Mouse (Mus musculus): ENCODE measurements around the gene Cst3.

The Cst3 gene
- long read RNA-seq, experiment 1, transcript Cst3-201 (3 exons, 860 nt), result major isoform, 1,140 of 1,163 reads
- long read RNA-seq, experiment 1, partial matches to known transcripts, result 9 of 1,163 reads
- long read RNA-seq, experiment 1, other reads (novel, unspliced or antisense), result 12 of 1,163 reads
- long read RNA-seq, experiment 2, transcript Cst3-201 (3 exons, 860 nt), result major isoform, 1,398 of 1,420 reads
- long read RNA-seq, experiment 2, partial matches to known transcripts, result 7 of 1,420 reads
- long read RNA-seq, experiment 2, other reads (novel, unspliced or antisense), result 14 of 1,420 reads

DNA sequence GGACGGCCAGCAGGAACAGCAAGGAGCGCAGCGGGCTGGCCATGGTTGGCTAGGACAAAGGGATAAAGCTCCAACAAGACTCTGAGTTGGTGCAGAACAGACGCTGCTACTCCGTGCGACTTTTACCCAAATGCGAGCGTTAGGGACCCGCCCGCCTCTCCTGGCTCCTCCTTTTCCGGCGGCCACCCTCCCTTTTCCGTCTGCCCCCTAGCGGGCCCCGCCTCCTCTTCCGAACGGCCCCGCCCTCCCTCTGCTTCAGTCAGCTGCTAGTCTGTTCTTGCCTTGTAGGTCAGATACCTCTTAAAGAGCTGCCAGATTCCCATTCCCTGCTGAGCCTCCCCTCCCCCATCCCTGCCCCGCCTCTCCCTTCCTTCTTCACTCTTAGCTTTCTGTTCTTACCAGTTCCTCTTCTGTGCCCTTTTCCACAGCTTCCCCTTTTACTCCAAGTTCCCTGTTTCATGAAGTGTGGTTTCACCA lies at the start of gene Cst3:
Cst3 (minus strand) TSS at position 358 of the 477 bp plus-strand sequence.
- intact Hi-C loops (cut with DNase I), result no loop called here

DNA sequence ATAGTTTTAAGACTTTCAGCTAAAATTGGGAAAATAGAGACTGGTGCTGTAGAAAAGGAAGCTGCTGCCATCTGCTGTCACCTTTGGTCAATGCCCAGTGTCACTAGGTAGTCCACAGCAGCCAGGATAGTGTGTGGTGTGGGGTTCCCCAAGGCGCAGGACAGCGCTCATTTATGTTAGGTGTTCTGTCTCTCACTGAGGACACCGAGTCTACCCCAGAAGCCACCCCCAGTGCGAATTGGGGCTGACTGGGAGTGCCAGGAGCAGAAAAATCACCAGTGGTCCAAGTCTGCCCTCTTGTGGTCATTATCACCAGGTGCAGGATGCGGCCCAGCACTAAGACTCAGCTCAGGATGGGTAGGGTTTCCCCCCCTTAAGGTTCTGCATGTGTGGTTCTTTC lies 26.8 kb upstream of the Cst3 start:
- intact Hi-C loops (cut with DNase I), result loop anchor here (1.0 to 5.0 kb wide), 3 partner anchors 51 to 150 kb away; no protein-coding TSS in a partner anchor

DNA sequence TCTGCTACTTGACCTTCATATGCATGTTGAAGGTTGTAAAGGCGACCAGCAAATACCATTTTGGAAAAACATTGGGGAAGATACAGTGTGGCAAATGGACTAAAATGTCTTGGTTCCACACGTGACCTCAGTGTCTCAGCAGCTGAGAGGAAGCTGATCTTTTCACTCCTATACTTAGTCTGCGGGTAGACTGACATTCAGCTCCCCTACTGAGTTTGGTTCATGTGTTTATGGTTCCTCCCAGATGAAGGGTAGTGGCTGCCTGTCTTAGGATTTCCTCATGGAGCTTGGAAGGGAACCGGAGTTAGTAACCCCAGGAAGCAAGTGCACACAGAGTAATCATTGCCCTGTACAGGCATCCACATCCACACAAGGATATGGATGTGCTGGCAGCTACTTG lies 24.8 kb upstream of the Cst3 start:
- intact Hi-C loops (cut with DNase I), result loop anchor here (5.0 kb wide), 1 partner anchor 133 kb away; no protein-coding TSS in a partner anchor

DNA sequence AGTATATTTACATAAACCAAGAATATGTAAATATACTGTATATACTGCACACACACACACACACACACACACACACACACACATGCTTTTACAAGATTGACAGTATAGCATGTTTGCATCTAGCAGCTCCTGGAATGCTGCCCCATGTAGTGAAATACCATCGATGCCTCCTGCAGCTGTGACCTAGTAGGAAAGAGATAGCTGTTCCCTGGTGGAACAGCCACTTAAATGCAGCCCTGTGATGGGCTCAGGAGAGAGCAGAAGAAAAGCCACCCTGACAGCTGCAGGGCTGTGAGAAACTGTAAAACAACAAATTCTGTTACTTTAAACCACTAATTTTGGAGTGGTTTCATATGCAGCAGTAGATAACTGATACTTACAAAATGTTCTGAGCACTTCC lies 20.7 kb upstream of the Cst3 start:
- intact Hi-C loops (cut with DNase I), result no loop called here

DNA sequence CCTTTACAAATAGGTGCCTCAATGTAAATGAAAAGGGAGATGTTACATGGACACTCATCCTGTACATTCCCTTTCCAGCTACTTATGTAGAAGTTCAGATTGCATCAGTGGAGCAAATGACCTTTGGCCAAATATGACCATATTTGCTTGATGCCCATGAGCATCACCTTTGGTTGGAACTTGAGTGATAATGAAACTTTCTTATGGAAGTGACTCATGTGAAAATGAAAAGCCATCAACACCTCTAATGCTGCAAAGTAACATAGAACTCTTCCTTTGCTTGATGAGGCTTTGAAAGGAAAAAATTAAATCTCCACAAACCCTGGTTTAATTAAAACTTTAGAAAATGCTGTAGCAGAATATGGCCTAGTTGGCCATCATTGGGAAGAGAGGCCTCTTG lies 17.6 kb upstream of the Cst3 start:
- intact Hi-C loops (cut with DNase I), result no loop called here

DNA sequence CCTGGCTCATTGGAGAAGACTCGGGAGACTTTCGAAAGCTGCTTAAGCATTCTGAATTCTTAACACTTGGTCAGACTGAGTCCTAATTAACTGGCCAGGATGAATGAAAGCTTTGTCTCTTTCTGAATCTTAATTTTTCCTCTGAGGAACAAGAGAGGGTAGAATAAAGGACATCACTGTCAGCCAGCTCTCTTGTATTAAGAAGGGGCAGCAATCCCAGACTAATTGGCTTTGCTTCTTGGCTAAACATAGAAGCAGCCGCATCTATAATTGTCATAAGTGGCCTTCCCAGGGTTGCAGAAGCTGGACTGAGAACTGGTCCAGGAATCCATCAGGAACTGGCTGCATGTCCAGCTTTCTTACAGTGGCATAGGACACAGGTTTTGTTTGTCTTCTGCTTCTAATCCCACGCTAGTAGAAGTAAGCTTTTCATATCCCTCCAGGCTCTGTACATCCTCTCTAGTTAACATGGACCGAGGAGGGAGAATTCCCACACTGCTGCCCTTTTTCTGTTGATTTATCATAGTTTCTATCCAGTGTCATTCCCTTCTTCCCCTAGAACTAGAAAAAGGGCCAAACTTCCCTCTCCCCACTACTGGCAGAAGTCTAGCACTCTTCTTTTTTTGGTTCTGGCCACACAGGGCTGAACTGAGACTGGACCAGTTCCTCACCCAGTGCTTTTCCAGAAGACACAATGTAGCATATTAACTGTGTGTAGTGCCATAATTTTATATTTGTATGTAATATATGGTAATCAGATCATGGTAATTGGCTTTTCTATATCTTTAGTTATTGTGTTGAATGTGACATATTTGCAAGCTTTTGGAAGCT lies 14.7 kb upstream of the Cst3 start:
- intact Hi-C loops (cut with DNase I), result no loop called here

DNA sequence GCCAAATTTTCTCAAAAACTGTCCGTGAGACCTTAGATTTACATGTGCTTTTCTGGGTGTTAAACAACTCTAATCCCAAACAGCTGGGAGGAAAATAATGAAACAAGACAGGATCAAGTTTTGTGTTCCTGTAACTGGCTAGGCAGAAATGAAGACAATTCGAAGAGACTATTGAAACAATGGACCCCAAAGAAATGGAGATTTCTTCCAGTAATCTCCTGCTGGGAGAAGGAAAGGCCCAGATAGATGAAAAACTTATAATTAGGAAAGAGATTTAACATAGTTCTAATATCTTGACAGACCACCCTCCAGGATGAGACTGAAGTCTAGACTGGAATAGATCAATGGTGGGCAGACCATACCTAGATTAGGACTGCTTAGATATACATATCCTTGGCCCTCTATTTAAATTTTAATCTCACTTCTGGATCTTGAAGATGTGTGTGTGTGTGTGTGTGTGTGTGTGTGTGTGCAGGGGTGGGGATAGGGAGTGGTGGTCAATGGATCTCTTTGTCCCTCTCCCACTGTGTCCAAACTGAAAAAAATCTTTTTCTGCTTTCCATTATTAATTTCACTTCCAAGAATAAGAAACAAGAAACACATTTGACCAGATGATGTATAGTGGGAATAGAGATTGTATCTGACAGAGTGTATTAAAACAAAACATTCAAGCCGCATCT lies 14.0 kb upstream of the Cst3 start:
- intact Hi-C loops (cut with DNase I), result no loop called here

DNA sequence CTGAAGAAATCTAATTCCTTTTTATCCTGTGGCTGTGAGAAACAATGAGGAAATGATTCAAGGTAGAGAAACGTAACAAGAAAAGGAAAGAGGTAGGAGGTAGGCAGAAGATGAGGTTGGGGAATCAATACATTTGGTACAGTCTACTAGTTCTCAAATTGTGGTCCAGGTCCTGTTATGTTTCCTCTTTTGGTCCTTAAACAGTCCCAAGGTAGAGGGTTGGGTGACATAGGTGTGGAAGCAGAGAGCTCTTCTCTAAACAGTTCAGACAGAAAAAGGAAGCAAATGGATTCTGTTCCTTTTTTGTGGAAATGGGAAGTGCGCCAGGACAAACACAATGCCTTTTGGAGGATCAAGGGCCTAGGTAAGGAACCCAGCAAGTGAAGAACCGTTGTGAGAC lies 13.4 kb upstream of the Cst3 start:
- intact Hi-C loops (cut with DNase I), result no loop called here

DNA sequence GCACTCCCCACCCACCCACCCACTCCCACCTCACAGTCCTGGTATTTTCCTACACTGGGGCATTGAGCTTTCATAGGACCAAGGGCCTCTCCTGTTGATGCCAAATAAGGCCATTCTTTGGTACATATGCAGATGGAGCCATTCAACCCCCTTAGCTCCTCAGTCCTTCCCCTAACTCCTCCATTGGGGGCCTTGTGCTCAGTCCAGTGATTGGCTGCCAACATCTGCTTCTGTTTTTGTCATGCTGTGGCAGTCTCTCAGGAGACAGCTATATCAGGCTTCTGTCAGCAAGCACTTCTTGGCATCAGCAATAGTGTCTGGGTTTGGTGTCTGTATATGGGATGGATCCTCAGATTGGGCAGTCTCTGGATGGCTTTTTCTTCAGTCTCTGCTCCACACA lies 9.2 kb upstream of the Cst3 start:
- intact Hi-C loops (cut with DNase I), result no loop called here

DNA sequence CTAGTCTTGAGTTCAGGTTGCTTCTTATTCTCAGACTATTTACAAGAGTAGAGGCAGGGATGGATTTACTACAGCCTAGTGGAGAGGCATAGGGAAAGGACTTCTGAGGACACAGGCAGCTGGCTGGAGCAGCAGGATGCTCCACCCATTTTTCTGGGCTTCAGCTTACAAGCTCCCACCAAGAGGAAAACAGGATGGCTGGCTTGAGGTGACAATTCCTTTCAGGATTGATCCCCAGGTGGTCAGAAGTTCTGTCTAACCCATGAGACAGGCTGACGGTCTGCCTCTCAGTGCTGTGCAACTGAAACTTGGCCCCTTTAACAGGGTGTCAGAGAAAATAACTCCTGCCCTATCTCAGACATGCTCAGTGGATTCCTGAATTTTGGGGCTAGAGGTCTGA lies 3.7 kb upstream of the Cst3 start:
- intact Hi-C loops (cut with DNase I), result no loop called here

DNA sequence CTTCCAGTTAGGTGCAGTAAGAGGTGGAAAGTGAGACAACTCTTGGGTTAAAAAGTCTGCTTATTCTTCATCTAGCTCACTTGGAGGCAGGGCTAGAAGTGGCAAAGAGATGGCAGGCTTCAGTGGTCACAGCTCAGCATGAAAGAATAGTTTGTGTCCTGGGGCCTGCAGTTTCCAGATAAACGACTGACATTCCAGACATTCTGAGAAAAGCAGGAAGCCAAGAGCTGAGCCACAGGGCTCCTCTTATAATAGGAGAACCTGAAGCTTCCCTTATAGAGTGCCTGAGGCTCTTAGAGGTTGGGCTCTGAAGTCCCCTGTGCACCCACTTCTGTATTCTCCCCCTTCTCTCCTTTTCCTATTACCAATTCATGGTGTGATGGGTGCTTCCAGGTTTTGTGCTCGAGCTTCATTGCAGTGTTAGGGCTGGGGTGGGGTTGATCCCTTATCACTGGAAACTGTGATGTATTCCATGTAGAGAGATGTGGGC lies 3.2 kb upstream of the Cst3 start:
- intact Hi-C loops (cut with DNase I), result no loop called here

DNA sequence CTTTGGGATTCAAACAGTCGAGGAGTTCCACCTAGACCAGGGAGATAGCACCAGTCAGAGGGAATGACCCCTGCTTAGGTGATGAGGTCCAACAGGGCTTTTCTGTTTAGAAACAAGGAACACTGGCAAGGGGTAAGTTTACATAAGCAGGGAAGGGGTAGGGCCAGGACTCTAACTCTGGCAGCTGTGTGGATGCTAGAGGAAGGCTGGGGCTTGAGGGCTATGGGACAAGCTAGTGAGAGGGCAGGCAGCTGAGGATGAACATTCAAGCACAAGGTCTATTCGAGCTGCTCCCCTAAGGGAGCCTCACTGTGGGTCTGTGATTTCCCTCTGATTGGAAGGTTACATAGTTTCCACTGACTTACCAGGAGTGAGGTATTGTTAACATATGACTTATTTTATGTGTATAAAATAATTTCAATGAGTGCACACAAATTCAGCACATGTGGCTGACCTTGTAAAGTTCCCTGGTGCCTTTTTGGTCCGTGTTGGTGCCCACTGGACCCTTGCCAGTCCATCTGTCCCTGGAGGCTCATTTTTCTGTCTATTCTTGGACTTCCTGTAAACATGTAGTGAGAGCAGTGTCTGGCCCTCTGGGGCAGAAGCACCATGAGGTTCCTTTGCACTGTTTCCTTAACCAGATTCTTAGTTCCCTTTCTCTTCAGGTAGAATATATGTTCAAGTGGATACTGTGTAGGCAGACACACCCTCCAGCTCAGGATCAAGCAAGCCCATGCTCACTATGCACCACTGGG lies 1.7 kb upstream of the Cst3 start:
- intact Hi-C loops (cut with DNase I), result no loop called here

DNA sequence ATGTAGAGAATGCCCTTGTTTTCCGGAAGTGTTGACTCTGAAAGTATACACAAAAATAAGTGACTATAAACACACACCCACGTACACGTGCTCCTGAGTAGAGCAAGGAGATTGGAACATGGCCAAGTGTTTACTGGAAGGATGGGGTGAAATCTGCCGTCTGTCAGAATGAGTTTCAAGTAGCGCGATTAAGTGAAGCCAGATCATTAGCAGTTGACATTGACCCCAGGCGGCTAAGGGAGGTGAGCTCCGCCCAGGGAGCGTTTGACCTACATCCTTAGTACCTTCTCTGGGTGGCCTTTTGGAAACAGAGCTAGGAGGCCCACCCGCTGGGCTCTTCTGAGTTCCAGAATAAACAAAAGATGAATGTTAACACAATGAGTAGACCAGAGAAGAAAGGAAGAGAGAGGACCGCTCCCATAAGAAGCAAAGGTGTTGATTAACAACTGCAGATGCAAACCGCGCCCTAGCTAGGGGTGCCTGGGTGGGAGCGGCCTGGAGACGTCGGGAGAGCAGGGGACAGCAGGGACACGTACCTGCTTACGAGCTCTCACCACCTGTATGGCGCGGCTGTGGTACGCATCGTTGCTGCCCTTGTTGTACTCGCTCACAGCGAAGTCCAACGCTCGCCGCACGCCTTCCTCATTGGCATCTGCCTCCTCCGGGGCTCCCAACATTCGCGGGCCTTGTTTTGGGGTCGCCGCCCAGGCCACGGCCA lies 716 bp downstream of the Cst3 start:
- intact Hi-C loops (cut with DNase I), result no loop called here

DNA sequence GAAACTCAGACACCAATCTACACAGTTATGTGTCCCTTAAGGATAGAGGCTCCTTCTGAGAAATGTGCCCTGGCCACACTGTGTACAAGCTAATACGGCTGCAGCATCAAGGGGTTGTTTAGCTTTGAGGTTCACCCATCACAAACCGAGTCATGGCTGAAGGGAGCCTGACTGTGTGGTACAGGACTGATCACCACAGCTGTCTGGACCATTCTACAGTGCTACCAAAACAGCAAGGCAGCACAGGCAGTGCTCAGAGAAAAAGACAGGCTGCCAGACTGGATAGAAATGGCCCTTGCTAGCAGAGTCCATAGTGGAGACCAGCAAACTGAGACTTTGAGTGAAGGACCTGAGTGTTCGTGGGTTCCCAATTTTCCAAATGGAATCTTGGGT lies 1.3 kb downstream of the Cst3 start:
- intact Hi-C loops (cut with DNase I), result no loop called here

DNA sequence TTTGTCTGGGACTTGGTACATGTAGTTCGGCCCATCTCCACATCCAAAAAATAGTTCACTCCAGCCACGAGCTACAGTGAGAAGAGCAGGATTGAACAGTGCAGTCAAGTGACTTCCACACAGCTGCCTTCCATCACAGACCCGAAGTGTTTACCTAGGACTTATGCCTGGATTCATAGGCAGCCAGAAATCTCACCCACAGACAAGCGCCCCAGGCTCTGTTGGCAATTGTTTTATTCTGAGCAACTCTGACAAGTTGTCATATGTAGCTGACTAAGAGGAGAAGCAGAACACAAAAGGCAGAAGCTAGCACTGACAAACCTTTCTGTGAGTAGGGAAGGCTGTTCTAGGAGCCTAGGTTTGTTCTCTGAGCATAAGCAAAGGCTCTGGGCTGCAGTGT lies 2.6 kb downstream of the Cst3 start:
- intact Hi-C loops (cut with DNase I), result no loop called here

DNA sequence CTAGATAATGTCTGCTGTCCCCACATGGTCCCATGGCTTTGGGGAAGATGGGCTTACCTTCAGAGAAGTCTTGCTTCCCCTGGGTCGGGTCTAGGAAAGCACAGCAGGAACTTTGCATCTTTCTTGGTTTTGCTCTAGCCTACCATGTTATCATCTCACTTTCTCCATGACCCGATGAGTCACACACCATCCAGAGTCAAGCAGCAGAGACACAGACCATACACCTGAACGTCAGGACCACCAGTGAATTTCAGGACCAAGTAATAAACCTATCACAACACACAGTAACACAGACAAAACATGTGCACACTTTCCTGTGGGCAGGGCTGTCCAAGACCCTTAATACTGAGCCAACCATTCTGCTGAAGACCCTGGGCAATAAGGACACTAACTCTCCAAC lies 5.0 kb downstream of the Cst3 start:
- intact Hi-C loops (cut with DNase I), result no loop called here

DNA sequence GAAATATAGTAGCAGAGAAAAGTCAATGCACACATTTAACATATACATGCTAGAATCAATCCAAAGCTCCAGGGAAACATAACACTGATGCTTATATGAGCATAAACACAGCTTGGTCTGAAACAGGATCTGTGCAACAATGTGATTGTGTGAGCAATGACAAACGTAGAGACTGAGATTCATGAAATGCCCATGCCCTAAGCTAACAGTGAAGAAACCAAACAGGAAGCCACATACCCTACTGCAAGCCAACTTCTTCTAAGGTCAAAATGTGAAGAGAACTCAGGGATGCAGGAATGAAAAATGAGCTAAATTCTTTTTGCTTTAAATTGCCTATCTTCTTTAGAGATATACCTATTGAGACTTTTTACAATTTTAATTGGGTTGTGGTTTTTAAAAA lies 6.5 kb downstream of the Cst3 start:
- intact Hi-C loops (cut with DNase I), result no loop called here

DNA sequence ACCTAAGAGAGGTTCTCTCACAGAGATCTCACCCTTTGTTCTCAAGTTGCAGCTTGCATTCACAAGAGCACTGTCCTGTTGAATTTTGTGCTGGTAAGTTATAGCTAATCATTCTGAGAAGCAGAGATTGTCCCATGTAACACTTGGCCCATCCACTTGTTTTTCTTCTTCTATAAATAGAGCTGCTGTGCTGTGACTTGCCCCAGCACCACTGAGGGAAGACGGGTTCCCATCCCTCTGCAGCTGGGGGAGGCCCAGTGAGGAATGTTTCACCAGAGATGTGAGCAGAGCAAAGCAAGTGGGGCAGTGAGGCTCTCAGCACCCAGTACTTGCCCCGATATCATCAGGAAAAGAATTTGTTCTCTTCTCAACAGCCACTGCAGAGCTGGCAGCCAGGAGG lies 10.5 kb downstream of the Cst3 start, which contains the start of gene 9230104L09Rik:
9230104L09Rik (minus strand) TSS at position 73 of the 400 bp plus-strand sequence.
- intact Hi-C loops (cut with DNase I), result no loop called here

DNA sequence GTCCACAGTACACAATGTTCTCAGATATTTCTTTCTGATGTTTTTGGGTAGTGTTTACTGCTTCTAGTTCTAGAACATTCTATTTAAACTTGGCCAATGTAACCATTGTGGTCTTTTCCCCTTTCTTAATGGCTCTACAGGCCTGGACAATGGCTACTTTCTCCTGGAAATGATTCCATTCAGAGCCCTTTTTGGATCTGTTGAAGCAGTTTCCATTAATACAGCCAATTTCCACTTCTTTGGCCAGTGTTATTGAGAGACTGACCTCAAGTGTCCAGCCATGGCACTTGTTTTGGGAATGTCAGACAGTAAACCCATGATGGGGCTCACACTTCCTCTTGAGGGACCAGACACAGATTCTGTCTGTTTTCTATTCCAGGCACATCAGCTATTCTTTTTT lies 13.8 kb downstream of the Cst3 start:
- intact Hi-C loops (cut with DNase I), result no loop called here

DNA sequence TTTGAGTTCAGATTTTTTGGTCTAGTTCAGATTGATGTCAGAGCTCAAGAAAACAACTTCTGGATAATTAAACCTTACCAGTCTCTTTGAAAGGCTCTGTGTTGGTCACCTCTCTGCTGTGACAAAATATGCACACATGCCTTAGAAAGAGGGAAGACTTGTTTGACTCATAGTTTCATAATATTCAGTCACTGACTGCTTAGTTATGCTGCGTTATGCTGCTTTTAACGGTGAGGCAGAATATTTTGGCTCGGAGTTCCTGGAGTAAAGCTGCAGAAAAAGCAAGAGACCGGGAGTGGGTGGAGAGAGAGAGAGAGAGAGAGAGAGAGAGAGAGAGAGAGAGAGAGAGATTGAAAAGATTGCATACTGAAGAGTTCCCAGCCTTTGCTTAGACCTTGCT lies 14.5 kb downstream of the Cst3 start:
- intact Hi-C loops (cut with DNase I), result no loop called here

Data from adrenal gland (tissue).